Mouse (Mus musculus): Measurements from ENCODE around the gene Miga1.

- TF ChIP-seq CTCF (IDR thresholded peaks at IDR 0.05; ENCODE audit: low read depth, low read length): no peak
- TF ChIP-seq EP300 (IDR thresholded peaks at IDR 0.05; ENCODE audit: insufficient read depth, low read depth, low read length): no peak
- TF ChIP-seq POLR2A (IDR thresholded peaks at IDR 0.05; ENCODE audit: insufficient read depth, low read length): no peak
These were observed 82.7 kb downstream of the Miga1 start for GRCm38 (mm10) chr3:152257528-152257927.

Data from ES-Bruce4 (cell line).